Mouse (Mus musculus): Measurements from ENCODE around the gene Vmn1r60. TPM values are rescaled to one million over a fixed set of nuclear protein-coding genes. Genes with fewer than 3 reads are reported as not detected.

The Vmn1r60 gene
- polyA plus RNA-seq (2012; ENCODE audit: low replicate concordance), result not detected in 2 replicates

GRCm38 (mm10) chr7:5547217-5547616 lies at the start of gene Vmn1r60:
Gene Vmn1r60 (minus strand): TSS chr7:5547317.

DNA sequence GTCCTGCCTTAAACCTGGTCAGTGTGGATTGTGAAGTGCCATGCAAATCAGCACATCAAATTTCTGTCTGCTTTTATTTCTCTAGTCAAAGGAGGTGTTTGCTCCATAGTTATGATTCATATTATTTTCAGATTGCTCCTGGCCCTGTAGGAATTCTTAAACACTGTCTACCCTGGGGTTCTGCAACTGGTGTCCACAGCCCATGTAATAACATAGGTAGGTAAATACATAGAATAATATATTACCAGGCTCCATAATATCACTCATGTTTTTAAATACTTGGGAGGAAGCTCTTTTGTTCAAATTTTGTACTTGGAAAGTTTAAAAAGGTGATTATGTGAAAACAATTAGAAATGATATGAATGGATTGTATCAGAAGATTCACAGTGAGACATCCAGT lies 53.3 kb downstream of the Vmn1r60 start, which contains the start of gene Vmn2r28:
Gene Vmn2r28 (minus strand): TSS at position 101 of the 400 bp plus-strand sequence.

Other genes with a start within 250 kb of the Vmn1r60 start
- gene Gm5065, start 196.8 kb downstream of the Vmn1r60 start, polyA plus RNA-seq (2012; ENCODE audit: low replicate concordance), result not detected in 2 replicates
- not detected in 2 replicates for gene Nlrp2, start 196.3 kb downstream of the Vmn1r60 start, polyA plus RNA-seq (2012; ENCODE audit: low replicate concordance)
- not detected in 2 replicates for gene Vmn1r58, start 133.9 kb downstream of the Vmn1r60 start, polyA plus RNA-seq (2012; ENCODE audit: low replicate concordance)
- gene Vmn1r59, start 90.5 kb downstream of the Vmn1r60 start, polyA plus RNA-seq (2012; ENCODE audit: low replicate concordance), result not detected in 2 replicates
- not detected in 2 replicates for gene Vmn2r28, start 53.4 kb downstream of the Vmn1r60 start, polyA plus RNA-seq (2012; ENCODE audit: low replicate concordance)
- gene Vmn1r61, start 66.0 kb upstream of the Vmn1r60 start, polyA plus RNA-seq (2012; ENCODE audit: low replicate concordance), result not detected in 2 replicates
- not detected in 2 replicates for gene Vmn1r62, start 126.3 kb upstream of the Vmn1r60 start, polyA plus RNA-seq (2012; ENCODE audit: low replicate concordance)

All from hematopoietic multipotent progenitor cell, adult 10-12 weeks (in vitro differentiated cells).